Mouse (Mus musculus): Measurements from ENCODE around the gene Nup50.
A peak's percentile ranks its signal among the peaks of the same experiment; 100 is the strongest.

Nup50 gene

DNA sequence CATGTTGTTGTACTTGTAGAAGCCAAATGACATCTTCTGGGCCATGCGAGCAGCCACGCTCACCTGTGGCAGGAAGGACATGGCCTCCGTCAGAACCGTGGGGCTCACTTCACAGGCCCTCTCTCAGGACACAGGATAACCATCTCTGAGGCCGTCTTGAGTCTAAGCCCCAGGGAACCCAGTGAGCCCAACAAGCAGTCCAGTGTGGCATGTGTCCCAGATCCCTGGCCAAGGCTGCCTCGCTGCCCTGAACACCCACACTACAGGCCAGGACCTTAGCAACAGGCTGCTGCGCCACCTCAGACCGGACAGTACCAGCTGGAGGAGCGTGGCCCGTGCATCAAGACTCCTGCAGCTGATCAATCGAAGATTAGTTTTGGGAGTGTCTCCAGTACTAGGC lies 30.0 kb downstream of the Nup50 start:
- DNase-seq, result no peak

DNA sequence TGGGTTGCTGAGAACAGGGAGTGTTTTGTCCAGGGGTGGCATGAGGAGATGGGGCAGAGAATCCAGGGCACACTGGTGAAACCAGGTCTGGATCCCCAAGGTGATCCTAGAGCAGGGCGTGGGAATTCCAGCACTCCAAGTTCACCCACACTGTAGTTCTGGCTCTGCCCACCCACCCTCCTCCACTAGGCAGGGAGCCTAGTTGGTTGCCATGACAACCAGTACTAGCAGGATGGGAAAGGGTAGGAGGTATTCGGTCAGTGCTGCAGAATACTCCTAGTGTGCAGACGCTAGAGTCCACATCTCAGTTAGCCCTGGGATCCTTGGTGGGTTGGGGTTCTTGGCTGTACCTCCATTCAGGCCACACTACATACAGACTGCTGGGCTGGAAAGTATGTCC lies 34.6 kb downstream of the Nup50 start:
- no peak for DNase-seq

DNA sequence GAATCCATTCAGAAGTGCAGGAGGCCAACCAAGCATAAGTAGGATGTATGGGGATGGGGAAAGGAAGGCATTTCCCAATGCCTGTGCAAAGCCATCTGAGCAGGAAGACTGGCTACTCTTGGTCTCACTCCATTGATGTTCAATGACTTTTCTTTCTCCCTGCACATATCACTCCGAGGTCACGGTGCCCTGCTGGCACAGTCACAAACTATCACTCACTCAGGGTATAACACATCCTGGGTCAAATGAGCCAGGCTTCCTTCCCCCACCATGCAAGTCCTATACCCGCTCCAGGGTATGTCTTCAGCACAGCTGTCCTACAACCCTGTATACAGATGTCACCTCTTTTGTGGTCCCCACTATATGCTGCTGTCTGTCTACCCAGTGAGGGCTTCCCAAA lies 35.1 kb downstream of the Nup50 start:
- no peak for DNase-seq

DNA sequence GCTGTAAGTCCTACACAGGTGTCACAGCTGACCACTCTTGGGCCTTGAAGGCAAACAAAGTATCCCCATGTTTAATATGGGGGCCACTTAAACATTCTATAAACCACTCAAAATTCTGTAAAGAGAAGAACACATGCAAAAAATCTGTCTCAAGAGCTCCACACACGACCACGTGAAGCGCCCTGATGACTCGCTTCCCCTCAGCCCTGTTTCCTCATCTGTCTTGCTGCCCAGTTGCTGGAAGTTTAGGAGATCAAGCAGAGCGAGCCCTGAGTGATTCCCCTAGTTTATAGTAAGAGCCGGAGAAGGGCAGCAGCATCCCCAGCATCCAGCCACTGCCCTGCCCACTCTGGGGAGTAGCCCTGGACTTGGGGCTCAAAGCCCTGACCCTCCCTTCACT lies 36.7 kb downstream of the Nup50 start:
- no peak for DNase-seq

DNA sequence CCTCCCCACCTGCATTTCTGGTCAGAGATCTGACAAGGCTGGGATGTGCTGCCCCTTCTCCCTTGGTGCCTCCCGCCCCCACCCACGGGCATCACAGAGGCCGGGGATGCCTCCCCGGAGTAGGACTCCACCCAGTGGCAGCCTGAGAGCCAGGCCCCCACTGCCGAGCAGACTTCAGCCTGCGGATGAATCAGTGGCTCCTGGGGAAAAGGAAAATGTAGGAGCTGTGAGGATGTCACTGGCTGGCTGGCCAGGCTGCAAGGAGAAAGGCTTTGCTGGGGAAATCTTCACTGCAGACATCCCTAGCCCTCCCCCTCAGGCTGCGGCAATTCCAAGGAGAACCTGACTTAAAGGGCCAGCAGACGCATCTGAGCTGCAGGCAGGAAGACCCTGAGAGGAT lies 37.5 kb downstream of the Nup50 start:
- no peak for DNase-seq

DNA sequence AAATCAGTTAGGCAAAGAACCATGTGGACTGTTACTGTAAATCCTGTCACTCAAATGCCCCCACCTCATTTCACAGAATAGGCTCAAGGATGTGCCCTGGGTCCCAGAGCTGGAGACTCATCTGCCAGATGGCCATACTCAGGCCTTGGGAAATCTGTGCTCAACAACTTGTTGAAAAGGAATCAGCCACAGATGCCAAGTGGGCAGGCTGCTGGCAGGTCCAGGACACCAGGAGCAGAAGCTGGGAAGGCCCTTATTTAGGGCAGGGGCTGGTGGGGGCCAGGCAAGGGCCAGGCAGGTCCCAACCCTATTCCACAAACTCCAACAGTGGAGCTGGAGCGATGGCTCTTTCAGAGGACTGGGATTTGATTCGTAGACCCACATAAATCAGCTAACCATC lies 39.3 kb downstream of the Nup50 start:
- DNase-seq, result no peak

DNA sequence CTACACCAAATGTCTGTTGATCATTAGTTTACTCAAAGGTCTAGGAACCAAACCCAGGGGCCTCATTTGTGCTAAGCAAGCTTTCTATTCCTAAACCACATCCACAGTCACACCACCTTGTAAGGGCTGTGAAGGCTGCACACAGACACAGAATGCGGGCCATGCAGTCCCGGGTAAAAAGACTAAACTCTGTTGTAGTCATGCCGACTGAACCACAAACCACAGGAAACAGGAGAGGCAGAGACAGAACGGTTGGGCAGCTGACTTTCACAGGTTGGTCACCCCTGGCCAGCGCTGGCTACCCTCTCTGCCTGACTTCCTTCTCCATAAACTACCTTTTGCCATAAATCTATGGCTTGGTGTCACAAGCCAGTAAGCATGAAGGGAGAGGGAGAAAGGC lies 41.6 kb downstream of the Nup50 start:
- no peak for DNase-seq

DNA sequence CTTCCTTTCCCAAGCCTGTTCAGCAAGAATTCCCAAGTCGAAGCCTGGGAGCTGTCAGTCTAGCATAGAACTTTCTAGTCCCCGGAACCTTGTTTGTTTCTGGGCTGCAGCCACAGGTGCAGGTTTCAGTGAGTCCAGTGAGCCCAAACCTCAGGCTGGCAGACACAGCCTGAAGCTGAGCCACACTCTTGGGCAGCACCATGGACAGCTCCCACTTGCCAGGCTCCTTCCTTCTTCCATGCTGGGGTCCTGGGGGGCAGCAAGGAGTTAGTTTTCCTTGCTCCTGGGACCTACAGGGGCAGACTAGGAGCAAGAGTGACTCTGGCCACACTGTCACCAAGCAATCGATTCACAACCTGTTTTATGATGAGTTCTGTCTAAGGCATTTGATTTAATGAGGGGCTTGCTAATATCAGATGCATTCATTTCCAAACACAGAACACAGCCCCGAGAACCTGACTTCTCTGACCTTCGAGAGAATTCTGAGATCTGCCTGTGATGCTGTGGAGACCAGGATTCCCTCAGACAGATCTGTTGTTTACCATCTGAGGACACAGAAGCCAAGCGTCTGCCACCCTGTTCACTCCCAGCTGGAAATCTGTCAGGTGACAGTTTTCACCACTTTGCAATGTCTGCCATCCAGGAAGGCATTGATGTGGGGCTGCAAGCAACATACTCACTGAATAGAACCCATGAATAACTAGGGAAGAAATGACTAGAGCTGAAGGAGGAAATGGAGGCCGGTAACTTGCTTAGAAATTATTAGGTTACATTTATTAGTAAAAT lies 42.6 kb downstream of the Nup50 start:
- peak in 1 of 2 experiments; percentile 35 for DNase-seq

DNA sequence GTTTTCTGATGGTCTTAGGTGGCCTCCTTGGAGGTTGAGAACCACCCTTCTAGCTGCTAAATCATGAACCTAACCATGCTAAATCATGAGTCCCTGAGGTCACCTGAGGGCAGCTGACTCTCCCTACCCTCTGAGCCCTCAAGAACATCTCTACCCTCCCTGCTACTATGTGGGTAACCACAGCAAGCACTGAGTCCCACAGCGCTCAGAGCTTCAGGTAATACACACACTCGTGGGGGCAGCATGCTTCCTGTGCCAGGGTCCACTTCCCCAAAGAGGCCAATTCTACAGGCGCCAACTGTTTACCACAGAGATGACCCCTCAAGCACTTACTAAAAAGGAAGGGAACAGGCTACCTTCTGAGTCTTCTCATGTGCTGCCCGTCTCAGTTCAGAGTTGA lies 45.3 kb downstream of the Nup50 start:
- DNase-seq, result no peak

DNA sequence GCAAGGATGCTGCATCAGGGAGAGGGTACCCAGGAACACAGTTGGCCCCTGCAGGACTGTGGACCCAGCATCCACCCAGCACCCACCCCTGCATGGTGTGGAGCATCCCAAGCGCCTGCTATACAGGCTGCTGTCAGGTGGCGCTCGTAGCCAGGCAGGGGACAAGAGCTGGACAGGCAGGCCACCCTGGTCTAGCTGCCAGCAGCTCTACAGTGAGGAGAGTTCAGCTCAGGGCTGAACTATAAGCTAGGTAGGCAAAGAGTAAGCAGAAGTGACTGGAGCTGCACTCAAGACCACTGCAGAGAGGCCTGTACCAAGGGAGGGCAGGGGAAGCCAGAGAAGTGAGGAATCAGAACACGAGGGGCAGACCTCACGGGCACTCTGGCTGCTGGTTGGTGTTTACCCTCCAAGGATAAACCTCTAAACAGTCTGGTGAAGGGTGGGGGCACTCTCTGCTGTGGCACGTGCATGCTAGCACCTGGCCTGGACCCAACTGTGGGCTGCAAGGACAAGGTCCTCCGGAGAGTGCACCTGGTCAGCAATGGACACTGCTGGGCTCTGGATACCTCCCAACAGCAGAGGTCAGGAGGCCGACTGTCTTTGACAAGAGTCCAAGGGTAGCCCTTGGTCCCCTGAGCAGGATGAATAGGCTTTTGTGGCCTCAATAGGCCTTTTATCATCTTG lies 49.8 kb downstream of the Nup50 start:
- peak; percentile 83 for DNase-seq

DNA sequence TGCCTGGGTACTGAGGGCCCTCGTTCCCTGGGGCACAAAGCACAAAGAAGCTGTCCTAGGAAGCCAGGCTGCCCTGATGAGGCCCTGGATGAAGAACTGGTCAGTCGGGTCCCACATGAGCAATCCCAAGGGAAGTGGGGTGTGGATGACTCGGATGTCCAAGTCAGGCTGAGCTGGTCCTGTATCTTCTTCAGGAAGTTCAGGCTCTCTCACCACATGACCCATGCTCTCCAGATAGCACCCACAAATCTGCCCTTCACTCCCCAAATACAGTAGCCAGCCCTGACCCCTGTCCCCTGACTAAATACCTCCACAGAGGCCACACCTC lies 50.3 kb downstream of the Nup50 start:
- no peak for DNase-seq

DNA sequence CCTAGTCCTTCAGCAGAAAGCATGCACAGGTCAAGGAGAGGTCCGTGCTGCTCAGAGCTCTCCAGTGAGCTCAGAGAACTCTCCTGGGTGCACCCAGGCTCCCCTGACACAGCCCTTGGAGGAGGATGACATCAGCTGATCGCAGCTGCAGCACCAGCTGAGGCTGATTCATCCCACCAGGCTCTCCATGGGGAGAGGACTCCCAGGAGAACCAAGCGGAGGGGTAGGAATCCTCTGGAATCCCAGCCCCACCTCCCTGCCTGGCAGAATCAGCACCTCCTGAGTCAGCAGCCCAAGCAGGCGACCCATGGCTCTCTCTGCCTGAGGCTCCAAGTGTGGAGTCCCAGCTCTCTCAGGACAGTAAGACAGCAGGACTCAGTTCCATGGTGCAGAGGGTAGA lies 52.5 kb downstream of the Nup50 start:
- DNase-seq, result peak in 1 of 2 experiments; percentile 40

DNA sequence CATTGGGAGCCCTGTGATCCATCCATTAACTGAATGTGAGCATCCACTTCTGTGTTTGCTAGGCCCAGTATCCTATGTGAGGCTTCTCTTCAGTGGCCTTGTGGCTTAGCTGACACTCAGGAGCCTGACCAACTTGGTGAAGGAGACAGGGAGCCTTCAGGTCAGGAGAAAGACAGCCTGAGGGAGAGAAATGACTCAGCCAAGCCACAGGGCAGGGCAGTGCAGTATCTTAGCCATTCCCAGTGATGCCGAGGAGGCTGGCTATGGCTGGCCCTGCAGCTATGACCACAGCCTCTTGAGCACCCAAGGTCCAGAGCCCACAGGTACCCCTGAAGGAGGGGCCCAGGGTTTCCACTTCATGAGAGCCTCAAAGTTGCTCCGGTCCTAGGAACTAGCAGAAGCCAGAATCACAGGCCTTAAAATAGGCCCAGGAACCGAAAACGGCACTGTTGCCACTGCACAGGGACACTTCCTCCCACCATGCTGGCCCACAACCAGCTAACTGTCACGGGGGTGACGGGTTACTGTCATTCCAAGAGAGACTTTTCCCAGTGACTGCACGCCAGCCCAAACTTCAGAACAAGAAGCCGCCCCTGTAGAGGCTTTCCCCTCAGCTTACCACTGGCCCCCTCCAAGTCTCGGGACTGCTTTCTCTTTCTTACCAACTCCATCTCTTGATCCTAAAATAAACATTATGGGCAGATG lies 58.5 kb downstream of the Nup50 start:
- DNase-seq, result no peak

DNA sequence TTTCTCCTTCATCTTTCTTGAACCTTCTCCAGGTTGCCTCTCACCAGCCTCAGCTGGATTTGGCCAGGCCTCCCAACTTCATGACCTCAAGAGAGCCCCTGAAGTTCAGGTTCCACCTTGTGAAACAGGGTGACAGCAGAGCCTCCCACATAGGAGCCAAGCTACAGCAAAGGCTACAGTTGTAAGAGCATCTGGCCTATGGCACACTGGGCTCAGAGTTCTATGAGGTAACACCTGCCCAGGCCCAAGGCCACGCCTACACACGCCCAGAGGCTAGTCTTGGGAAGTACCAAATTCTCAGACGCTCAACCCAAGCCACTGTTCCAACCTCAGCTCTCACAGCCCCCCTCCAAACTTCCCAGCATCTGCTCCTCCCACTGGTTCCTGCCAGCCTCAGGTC lies 59.7 kb downstream of the Nup50 start:
- no peak for DNase-seq

DNA sequence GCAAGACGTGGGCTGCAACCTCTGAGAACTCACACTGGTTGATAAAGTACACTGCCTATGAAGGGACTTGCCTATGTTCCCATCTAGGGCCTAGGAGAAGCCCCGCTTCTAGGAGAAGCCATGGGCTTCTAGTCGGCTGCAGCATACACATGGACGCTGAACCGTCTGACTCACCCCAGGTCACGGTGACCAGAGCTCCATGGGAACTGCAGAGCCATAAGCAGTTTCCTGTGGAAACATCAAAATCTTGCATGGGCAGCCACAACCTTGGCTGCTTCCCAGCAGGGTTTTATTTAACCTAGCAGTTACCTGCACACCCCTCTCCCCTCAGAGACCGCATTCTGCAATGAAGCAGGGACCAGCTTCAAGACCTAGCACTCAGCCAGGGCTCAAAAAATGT lies 60.5 kb downstream of the Nup50 start:
- DNase-seq, result no peak

DNA sequence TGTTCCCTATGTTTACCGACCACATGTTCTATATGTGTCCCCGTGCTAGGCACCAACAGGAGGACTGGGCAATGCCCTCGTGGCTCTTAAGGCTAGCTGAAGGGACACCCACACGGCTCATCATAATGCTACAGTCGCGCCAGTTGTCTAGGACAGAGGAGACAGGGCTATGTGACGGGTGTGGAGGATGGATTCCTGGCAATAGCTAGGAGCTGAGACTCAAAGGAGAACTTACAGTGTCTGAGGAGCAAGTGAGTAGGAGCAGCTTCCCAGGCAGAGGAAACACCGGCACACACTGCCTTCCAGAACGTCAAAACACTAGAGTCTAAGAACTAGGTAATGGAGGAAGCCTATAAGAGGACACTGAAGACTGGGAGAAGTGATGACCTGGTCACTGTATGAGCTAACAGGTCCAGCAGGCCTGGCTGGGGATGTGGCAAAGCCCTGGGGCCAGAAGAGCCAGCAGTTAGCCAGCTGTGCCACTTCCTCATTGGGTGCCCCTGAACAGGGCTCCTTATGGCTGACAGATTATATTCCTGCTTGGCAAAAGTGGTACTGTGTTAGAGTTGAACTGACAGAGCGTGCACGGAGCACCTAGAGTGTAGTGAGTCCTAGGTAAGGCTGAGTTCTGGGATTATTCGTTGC lies 62.4 kb downstream of the Nup50 start:
- no peak for DNase-seq

DNA sequence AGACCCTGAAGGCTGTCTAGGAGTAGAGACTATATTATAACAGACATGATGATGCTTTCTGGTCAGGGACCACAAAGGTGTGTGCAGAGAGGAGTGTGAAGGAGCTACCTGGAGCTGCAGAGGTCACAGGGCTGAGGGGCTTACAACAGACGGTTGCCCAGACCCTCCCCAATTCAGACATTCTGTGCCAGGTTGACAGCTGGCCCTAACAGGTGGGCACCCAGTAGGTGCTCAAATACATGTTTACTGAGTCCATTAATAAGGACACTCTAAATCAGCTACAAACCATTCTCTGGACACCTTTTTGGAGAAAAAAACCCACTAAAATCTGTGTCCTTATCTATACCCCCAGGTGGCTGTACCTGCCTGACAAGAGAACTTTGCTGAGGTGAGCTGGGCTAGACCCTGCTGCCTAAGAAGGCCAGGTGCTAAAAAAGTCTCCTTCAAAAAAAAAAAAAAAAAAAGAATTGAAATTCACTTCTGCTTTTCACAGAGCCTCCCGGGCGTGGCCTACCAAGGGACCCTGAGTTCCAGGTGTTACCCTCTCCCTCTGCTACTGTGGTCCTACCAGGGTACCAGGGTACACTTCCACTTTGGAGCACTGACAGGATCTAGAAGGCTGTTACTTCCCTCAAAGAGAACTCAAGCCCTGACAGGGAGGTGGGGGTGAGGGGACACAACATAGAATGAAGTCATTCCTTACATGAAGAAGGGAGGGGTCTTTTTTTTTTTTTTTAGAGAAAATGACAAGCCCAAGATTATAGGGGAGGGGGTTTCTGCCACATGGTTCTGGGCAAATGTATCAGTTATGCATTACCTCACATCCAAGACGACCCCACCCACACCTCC lies 63.2 kb downstream of the Nup50 start:
- no peak for DNase-seq

DNA sequence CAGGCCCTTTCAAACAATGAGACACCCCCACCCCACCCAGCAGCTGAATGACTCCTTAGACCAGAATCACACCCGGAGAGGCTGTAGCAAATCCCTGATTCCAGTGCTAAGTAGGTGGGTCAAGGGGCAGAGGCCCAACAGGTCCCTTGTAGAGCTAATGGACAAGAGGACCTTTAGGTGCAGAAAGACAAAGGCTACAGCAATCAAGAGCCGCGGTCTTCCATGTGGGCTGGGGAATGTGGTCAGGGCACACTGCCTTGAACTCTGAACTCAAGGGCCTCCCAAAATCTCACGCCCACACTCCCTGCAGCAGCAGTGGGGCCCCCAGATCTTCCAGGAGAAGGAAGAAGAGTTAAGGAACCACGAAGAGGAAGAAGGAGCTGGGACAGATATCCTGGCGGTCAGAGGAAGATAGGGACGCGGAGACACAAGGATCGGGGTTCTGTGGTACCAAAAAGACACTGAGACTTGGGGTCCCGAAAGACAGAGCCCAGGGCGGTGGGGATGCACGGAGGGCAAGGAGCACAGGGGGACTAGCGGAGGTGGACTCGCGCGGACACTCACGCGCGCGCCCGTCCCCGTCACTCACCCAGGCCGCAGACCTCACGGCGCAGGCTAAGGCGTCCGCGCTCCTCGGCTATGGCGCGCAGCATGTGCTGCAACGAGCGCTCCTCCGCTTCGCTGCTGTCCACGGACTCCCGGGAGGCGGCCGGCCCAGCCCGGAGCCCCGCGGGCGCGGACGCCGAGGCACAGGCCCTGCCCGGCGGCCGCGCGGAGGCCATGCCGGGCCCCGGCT lies 64.0 kb downstream of the Nup50 start:
- peak in 1 of 2 experiments; percentile 33 for DNase-seq

DNA sequence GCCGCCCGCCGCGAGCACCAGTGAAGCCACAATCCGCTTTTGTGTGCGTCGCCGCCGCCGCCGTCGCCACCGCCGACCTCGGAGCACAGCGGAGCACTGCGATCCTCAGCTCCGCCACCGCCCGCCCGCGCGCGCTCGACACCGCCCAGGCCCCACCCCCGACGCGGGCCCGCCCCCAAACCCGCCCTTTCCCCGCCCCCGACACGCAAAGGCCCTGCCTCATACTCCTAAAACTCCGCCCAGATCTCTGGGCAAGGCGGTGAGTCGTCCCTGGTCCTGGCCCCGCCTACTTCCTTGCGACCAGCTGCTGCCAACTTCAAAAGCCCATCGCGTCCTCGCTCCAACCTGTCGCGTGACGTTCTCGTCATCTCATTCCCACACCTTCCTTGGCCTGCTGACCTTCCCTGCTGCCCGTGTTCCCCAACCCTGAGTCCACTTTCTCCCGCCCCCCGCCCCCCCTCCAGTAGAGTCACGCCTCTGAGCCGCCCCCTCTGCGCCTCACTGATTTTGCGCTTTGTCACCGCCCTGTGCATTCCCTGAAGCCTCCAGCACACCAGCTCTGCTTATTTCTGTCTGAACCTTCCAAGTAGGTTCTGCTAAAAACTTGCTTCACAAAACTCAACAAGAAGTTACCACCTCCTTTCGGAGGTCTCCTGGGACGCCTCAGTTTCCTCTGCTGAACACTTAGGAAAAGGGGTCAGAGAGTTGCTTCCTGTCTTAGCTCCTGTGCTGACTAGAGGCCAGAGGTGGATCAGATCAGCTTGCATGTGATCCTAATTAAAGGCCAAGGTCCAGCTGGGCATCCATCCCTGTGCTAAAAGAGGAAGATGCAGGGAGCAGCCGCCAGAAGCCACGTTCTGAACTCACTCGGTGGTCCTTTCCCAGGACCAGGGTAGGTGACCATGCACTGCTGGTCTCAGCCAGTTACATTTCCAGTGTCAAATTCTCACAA lies 64.9 kb downstream of the Nup50 start, which contains the start of gene 5031439G07Rik:
Gene 5031439G07Rik, minus strand, starts transcription at position 678 of the 952 bp plus-strand sequence.
- DNase-seq, result peak; percentile 94 to 96

DNA sequence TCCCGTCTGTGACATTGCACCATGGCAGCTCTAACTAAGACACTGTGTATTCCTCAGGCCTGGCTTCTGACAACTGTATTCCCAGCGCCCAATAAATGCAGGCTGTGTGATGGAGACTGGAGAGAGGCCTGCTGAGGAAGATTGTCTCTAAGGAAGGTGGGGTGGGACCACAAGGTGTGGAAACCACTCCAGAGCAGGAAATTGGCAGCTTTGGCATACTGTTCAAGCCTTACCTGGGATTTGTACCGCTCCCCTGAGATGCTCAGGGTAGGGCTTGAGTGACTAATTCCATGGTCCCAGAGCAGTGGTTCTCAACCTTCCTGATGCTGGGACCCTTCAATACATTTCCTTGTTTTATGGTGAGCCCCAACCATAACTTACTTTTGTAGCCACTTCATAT lies 65.9 kb downstream of the Nup50 start:
- DNase-seq, result no peak

DNA sequence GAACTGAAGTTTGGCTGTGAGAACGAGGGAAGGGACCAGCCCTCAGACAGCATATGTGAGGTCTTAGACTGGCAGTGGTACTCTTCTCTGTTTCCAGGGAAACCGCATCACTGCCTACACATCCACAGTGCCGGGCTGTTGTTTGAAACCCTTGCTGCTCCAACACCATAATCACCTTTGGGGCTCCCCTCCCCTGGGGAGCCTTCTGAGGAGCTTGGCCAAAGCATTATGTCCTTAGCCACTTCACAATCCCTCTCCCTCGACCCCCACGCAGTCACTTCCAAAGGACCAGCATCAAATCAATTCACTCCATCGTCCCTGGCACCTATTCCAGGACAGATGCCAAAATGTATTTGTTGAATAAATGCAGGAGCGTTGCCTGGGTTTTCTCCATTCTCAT lies 66.6 kb downstream of the Nup50 start:
- no peak for DNase-seq

All from kidney, adult 8-10 months (tissue).